Mouse (Mus musculus): Measurements from ENCODE around the gene Arpp21. TPM values are rescaled to one million over a fixed set of nuclear protein-coding genes. Genes with fewer than 3 reads are reported as not detected.

Arpp21 gene
- polyA plus RNA-seq, 1 experiment from 2014 or later: 0.79 TPM

Small RNAs within 50 kb of the gene (microRNA-seq; reads per million reads assigned to microRNA genes)
- 10.4 reads per million, percentile 30 among the genes with 10 or more reads in this experiment for gene Mir128-2
